In the genomic region with DNA sequence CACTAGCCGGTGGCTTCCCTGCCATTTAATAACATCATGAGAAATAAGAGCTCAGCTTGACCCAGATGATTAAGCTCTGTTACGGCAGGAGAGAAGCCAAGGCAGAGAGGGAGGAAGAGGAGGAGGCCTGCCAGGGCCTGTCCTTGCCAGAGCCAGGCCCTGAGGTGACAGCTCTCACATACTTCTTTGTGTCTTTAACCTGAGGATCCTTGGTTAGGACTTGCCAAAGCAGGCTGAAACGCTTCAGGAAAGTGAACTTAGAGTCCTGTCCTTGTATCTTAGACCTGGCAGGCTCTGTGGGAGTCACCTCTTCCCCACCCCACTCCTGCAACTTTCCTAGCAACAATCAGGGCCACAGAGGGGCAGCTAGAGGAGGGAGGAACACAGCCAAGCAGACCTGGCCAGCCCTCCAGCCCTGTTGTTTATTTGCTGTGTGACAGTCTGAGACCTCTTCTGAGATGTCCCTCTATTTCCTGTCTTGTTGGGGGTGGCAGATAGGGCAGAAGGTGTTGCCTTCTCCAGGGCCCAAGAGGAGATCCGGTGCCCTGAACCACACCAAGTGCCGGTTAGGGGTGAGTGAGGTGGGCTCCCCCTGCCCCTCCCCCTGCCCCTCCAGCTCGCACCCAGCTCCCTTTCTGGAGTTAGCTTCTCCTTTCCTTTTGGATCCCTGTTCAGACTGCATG, we compare ENCODE assay signal across 17 mouse cellular contexts. TPM values are rescaled to one million over a fixed set of nuclear protein-coding genes. Genes with fewer than 3 reads are reported as not detected.
DNase-seq lines count a peak whose midpoint lies in the region; ATAC-seq lines count a peak whose summit lies in the region.
"Had no signal": no experiment of that assay in that cellular context is flagged by ENCODE, and none has a peak within 500 bp of the region (broad histone marks: within the 10 kb centered on the region; RNA-seq: fewer than 3 reads in every experiment).

No protein-coding gene starts in this region.

- no peaks in the 10 kb centered on the region for H3K9me3 ChIP-seq in stomach, embryonic 16.5 days (replicated peaks; ENCODE audit: control insufficient read depth, low read length)
- H3K9me3 ChIP-seq: heart, embryonic 15.5 days; kidney, embryonic 15.5 days; midbrain, embryonic 13.5 days; neural tube, embryonic 12.5 days had no signal

- H3K27me3 ChIP-seq in stomach, embryonic 16.5 days (ENCODE audit: control insufficient read depth, insufficient read depth, low read length): no peaks in the 10 kb centered on the region
- H3K27me3 ChIP-seq: heart, embryonic 15.5 days; kidney, embryonic 15.5 days; midbrain, embryonic 13.5 days; neural tube, embryonic 12.5 days had no signal

- WGBS in stomach, embryonic 16.5 days: 68% methylated on average over 6 of the region's 6 CpGs

- peak overlapping the region; percentile 80 for H3K27ac ChIP-seq in stomach, embryonic 16.5 days (ENCODE audit: low read length)
- H3K27ac ChIP-seq: heart, embryonic 15.5 days; hindbrain, embryonic 14.5 days; kidney, embryonic 15.5 days; midbrain, embryonic 13.5 days; neural tube, embryonic 12.5 days had no signal

- H3K4me3 ChIP-seq in stomach, embryonic 16.5 days (replicated peaks; ENCODE audit: low read length): no peak overlapping the region
- H3K4me3 ChIP-seq: heart, embryonic 15.5 days; kidney, embryonic 15.5 days; midbrain, embryonic 13.5 days; neural tube, embryonic 12.5 days had no signal

- no peak overlapping the region for H3K4me2 ChIP-seq in stomach, embryonic 16.5 days (ENCODE audit: low read depth, low read length)
- H3K4me2 ChIP-seq: heart, embryonic 15.5 days; hindbrain, embryonic 14.5 days; kidney, embryonic 15.5 days; midbrain, embryonic 13.5 days; neural tube, embryonic 12.5 days had no signal

- H3K36me3 ChIP-seq in stomach, embryonic 16.5 days (ENCODE audit: control insufficient read depth, insufficient read depth, low read length): no peaks in the 10 kb centered on the region
- H3K36me3 ChIP-seq: midbrain, embryonic 13.5 days; neural tube, embryonic 12.5 days had no signal

- DNase-seq in testis, postnatal 14 days (ENCODE audit: low spot score): peak; percentile 74
- no peak for DNase-seq in testis, postnatal 10 days (ENCODE audit: low spot score)
- no peak for DNase-seq in retina, postnatal 1 day
- no peak for DNase-seq in thymus, postnatal 0 days (ENCODE audit: low spot score)
- DNase-seq: cerebellum, adult 8-10 months; gastrocnemius, postnatal 14 days; layer of hippocampus, postnatal 36 days; lung, postnatal 36 days had no signal

- peaks cover 4% of the 10 kb centered on the region; the same call in 1 of the 2 replicates for H3K4me1 ChIP-seq in stomach, embryonic 16.5 days (ENCODE audit: control insufficient read depth, insufficient read depth, low read length)
- H3K4me1 ChIP-seq: heart, embryonic 15.5 days; midbrain, embryonic 13.5 days; neural tube, embryonic 12.5 days had no signal

- H3K9ac ChIP-seq in stomach, embryonic 16.5 days (ENCODE audit: low read length): no peak overlapping the region
- H3K9ac ChIP-seq: heart, embryonic 15.5 days; hindbrain, embryonic 14.5 days; kidney, embryonic 15.5 days; midbrain, embryonic 13.5 days; neural tube, embryonic 12.5 days had no signal

- ATAC-seq in activated CD4-positive, CD25-positive, alpha-beta regulatory T cell, adult 4 months: peak; percentile 36
- peak; percentile 21 for ATAC-seq in inflammation-experienced regulatory T-cells, adult 6 months
- ATAC-seq in stomach, embryonic 16.5 days (ENCODE audit: insufficient read depth, low FRiP score): peak; percentile 34; the same call in 1 of the 2 replicates
- ATAC-seq: forebrain, embryonic 14.5 days; midbrain, embryonic 13.5 days had no signal

RNA-seq across cellular contexts. Expression of a gene that starts 8.5 kb away (rescaled TPM):
- 100 to 1,000 TPM; 505 to 519 TPM for polyA plus RNA-seq in activated CD4-positive, CD25-positive, alpha-beta regulatory T cell, adult 4 months (2017; shearing (Covaris generic))
- 100 to 1,000 TPM; 509 to 683 (median 543) TPM for polyA plus RNA-seq in inflammation-experienced regulatory T-cells, adult 6 months (2017; shearing (Covaris generic))
- polyA plus RNA-seq in stomach, embryonic 16.5 days (2015; fragmentation: Nextera tagmentation; extraction: Ambion mirVana): 31.5 and 31.9 TPM in 2 replicates
- polyA plus RNA-seq in thymus, postnatal 0 days (2015; fragmentation: Nextera tagmentation; extraction: Ambion mirVana): 149 and 159 TPM in 2 replicates
